ENCODE assay signal across 17 mouse cellular contexts in the genomic region with DNA sequence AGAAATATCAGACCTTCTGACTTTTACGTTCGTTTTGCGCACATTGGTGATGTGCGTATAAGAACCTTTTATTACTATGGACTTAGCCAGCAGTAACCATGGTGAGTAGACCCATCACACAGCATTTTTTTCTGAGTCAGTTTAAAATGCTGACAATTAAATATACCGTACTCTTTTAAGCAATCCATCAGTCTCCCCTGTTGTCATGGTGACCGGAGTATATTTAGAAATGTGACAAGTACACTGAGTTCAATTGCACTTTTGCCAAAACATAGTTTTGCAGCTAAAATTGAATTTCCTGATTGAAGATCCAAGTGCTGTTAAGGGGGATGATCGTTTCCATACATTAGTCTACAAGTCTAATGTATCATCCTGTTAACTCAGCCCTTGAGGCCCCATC.
DNase-seq lines count a peak whose midpoint lies in the region; ATAC-seq and TF ChIP-seq lines count a peak whose summit lies in the region.
"Had no signal": no experiment of that assay in that cellular context is flagged by ENCODE, and none has a peak within 500 bp of the region (broad histone marks: within the 10 kb centered on the region; RNA-seq: fewer than 3 reads in every experiment).

No protein-coding gene starts in this region.

- H3K36me3 ChIP-seq in hindbrain, postnatal 0 days (ENCODE audit: insufficient read depth, low read length): no peaks in the 10 kb centered on the region
- no peaks in the 10 kb centered on the region for H3K36me3 ChIP-seq in hindbrain, embryonic 12.5 days
- no peaks in the 10 kb centered on the region for H3K36me3 ChIP-seq in lung, postnatal 0 days (ENCODE audit: insufficient read depth, low read length)
- H3K36me3 ChIP-seq: limb, embryonic 15.5 days; neural tube, embryonic 13.5 days had no signal

- no peaks in the 10 kb centered on the region for H3K9me3 ChIP-seq in hindbrain, postnatal 0 days (ENCODE audit: low read length)
- H3K9me3 ChIP-seq in hindbrain, embryonic 12.5 days (replicated peaks): no peaks in the 10 kb centered on the region
- H3K9me3 ChIP-seq in lung, postnatal 0 days (ENCODE audit: low read length): no peaks in the 10 kb centered on the region
- H3K9me3 ChIP-seq: limb, embryonic 15.5 days; neural tube, embryonic 13.5 days had no signal

- DNase-seq in hindbrain, postnatal 0 days (ENCODE audit: low spot score): peak; percentile 41
- peak; percentile 59 for DNase-seq in lung, postnatal 0 days (ENCODE audit: low spot score)
- no peak for DNase-seq in lung, adult 18-20 months
- peak; percentile 65 for DNase-seq in brain, embryonic 14.5 days (ENCODE audit: low read depth)
- DNase-seq in left cerebral cortex, postnatal 25 days (ENCODE audit: low spot score in 2 of 2): peak; percentile 48 to 84
- no peak for DNase-seq in thymus, postnatal 10 days (ENCODE audit: low spot score in 2 of 2)
- DNase-seq: cerebellum, adult 2 months; gastrocnemius, postnatal 10 days; heart, postnatal 14 days; kidney, adult 8-10 months; kidney, postnatal 4 days had no signal

- no peaks in the 10 kb centered on the region for H3K4me1 ChIP-seq in hindbrain, postnatal 0 days (ENCODE audit: insufficient read depth, low read length)
- no peaks in the 10 kb centered on the region for H3K4me1 ChIP-seq in hindbrain, embryonic 12.5 days
- no peaks in the 10 kb centered on the region for H3K4me1 ChIP-seq in lung, postnatal 0 days (ENCODE audit: insufficient read depth, low read depth, low read length)
- H3K4me1 ChIP-seq: limb, embryonic 15.5 days; neural tube, embryonic 13.5 days had no signal

- no peaks in the 10 kb centered on the region for H3K27me3 ChIP-seq in hindbrain, postnatal 0 days (ENCODE audit: insufficient read depth, low read length)
- no peaks in the 10 kb centered on the region for H3K27me3 ChIP-seq in hindbrain, embryonic 12.5 days
- H3K27me3 ChIP-seq in lung, postnatal 0 days (replicated peaks; ENCODE audit: insufficient read depth, low read length): no peaks in the 10 kb centered on the region
- H3K27me3 ChIP-seq: limb, embryonic 15.5 days; neural tube, embryonic 13.5 days had no signal

- no peak for ATAC-seq in hindbrain, postnatal 0 days
- ATAC-seq in hindbrain, embryonic 12.5 days (ENCODE audit: low FRiP score): no peak
- ATAC-seq in lung, postnatal 0 days: no peak
- ATAC-seq: activated CD4-positive, CD25-positive, alpha-beta regulatory T cell, adult 4 months; midbrain, embryonic 16.5 days had no signal

- no peak overlapping the region for H3K27ac ChIP-seq in hindbrain, postnatal 0 days
- no peak overlapping the region for H3K27ac ChIP-seq in hindbrain, embryonic 12.5 days
- H3K27ac ChIP-seq in lung, postnatal 0 days (ENCODE audit: low read length): no peak overlapping the region
- H3K27ac ChIP-seq: limb, embryonic 15.5 days; macrophage; neural tube, embryonic 13.5 days had no signal

- WGBS in hindbrain, postnatal 0 days: 77% methylated on average over 7 of the region's 7 CpGs
- WGBS in hindbrain, embryonic 12.5 days: 93% methylated on average over 7 of the region's 7 CpGs
- WGBS in lung, postnatal 0 days: 70% methylated on average over 7 of the region's 7 CpGs

- no peak for TF ChIP-seq CTCF in hindbrain, postnatal 0 days (IDR thresholded peaks at IDR 0.05; ENCODE audit: low read depth)
- TF ChIP-seq CTCF in lung, postnatal 0 days (IDR thresholded peaks at IDR 0.05): no peak
- no peak for TF ChIP-seq CTCF in brain, embryonic 14.5 days (IDR thresholded peaks at IDR 0.05; ENCODE audit: borderline replicate concordance, extremely low read depth, insufficient read depth, insufficient read length)

- intact Hi-C loops in left cerebral cortex, postnatal 25 days (cut with DNase I): no loop called here

- no peak for TF ChIP-seq EP300 in lung, postnatal 0 days (IDR thresholded peaks at IDR 0.05)

- H3K4me3 ChIP-seq in hindbrain, postnatal 0 days (ENCODE audit: low read length): no peak overlapping the region
- no peak overlapping the region for H3K4me3 ChIP-seq in hindbrain, embryonic 12.5 days
- H3K4me3 ChIP-seq in lung, postnatal 0 days (ENCODE audit: low read depth, low read length): no peak overlapping the region
- H3K4me3 ChIP-seq: limb, embryonic 15.5 days; neural tube, embryonic 13.5 days had no signal

- no peak for TF ChIP-seq POLR2A in brain, embryonic 14.5 days (IDR thresholded peaks at IDR 0.05; ENCODE audit: borderline replicate concordance, extremely low read depth, insufficient read depth, insufficient read length, poor library complexity, severe bottlenecking)

- H3K4me2 ChIP-seq in hindbrain, postnatal 0 days (ENCODE audit: low read depth, low read length): no peak overlapping the region
- no peak overlapping the region for H3K4me2 ChIP-seq in hindbrain, embryonic 12.5 days (replicated peaks)
- no peak overlapping the region for H3K4me2 ChIP-seq in lung, postnatal 0 days (replicated peaks; ENCODE audit: low read depth, low read length)
- H3K4me2 ChIP-seq: limb, embryonic 15.5 days; neural tube, embryonic 13.5 days had no signal

- H3K9ac ChIP-seq in hindbrain, postnatal 0 days (replicated peaks; ENCODE audit: low read length): no peak overlapping the region
- no peak overlapping the region for H3K9ac ChIP-seq in hindbrain, embryonic 12.5 days
- H3K9ac ChIP-seq in lung, postnatal 0 days (replicated peaks; ENCODE audit: low read depth): no peak overlapping the region
- H3K9ac ChIP-seq: limb, embryonic 15.5 days; neural tube, embryonic 13.5 days had no signal

Comparison
In these comparisons a context has a peak if more than half of its experiments do, and no peak if none do; other contexts are left out.
1. DNase-seq: peak in hindbrain, postnatal 0 days (single experiment), lung, postnatal 0 days (single experiment), brain, embryonic 14.5 days (single experiment) and left cerebral cortex, postnatal 25 days (2 of 2); none in lung, adult 18-20 months (0 of 2) and thymus, postnatal 10 days (0 of 2).